Mouse (Mus musculus) layer of hippocampus, adult 2 months (tissue): ENCODE measurements around the gene Stpg1. TPM values are rescaled to one million over a fixed set of nuclear protein-coding genes. Genes with fewer than 3 reads are reported as not detected.

Experiments
- DNase-seq, 2 experiments: peaks; one replicate each; pipeline ENCODE4 v3.0.0; 2022; ENCODE audit warnings: low spot score in 2 of 2
- H3K27ac ChIP-seq: fragments of 200-600 bp; 2 replicates; pipeline ENCODE4 v1.8.1; 2022
- H3K4me3 ChIP-seq: fragments of 200-600 bp; 2 replicates; pipeline ENCODE4 v1.8.1; 2022; ENCODE audit warnings: mild to moderate bottlenecking
- CTCF ChIP-seq: fragments of 200-600 bp; conservative IDR thresholded peaks from 2 replicates; pipeline ENCODE4 v1.8.1; 2022; ENCODE audit warnings: antibody characterized with exemption, mild to moderate bottlenecking, moderate library complexity
- long read RNA-seq, 2 experiments: library from polyadenylated mRNA; stranded (forward); transcript quantifications; one replicate each; pipeline ENCODE4 v2.0.0; 2021; ENCODE audit warnings: borderline mapping rate in 2 of 2
- total RNA-seq, 2 experiments: library from RNA; stranded (reverse); gene quantifications; 2 replicates each; pipeline ENCODE4 v1.2.3; 2021

The Stpg1 gene
- total RNA-seq, result 1 to 10 TPM; 1.4 to 2.2 TPM
- long read RNA-seq, experiment 1, partial matches to known transcripts, result 1 of 1 reads
- long read RNA-seq, experiment 1, other reads (novel, unspliced or antisense), result 0 of 1 reads
- long read RNA-seq, experiment 2, partial matches to known transcripts, result 2 of 3 reads
- long read RNA-seq, experiment 2, other reads (novel, unspliced or antisense), result 1 of 3 reads

DNA sequence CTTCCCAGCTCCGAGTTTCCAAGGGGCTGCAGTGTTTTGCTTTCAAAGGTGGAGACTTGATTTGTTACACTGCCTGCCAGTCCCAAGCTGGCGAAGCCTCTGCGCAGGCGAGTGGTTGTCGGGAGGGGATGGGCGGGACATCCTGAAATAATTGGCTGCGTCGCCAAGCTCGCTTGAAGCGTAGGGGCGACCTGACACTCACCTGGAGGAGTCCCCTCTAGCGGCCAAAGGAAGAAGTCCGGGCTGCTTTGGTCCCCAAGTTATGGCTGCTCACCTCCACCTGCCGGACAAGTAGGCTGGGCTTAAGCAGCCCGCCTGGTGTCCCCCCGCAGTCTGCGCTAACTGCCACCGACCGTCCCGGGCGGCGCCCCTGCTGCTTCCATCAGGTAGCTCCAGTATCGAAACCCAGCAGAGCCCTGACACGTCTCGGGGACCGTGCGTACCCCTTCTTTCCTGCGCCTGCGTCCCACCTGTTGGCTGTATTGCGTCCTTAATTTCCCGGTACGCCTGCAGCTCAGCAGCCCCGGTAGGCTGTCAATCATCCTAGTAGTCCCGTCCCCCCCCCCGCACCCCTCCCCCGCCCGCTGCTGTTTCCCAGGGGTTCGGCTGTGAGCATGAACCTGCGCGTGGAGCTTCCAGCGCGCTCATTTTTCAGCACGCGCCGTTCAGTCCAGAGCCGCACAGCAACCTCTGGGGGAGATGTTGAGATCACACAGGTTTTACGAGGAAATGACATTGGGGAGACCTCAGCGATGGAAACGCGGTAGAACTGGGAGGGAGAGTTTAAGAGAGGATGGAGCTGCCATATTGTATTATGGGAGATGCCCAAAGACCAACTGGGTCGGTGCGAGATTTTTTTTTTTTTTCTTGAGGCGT lies at the start of gene Stpg1, which contains the start of gene Nipal3:
TSS of gene Stpg1 (plus strand) at position 270 of the 876 bp plus-strand sequence.
TSS of gene Nipal3 (minus strand) at position 518 of the 876 bp plus-strand sequence.
- DNase-seq, result peak; percentile 84 to 92
- peak; percentile 77 for TF ChIP-seq CTCF
- Histone ChIP-seq H3K4me3 (peak within 1 kb of the TSS; percentile 74), H3K27ac (peak within 1 kb of the TSS; percentile 91)

DNA sequence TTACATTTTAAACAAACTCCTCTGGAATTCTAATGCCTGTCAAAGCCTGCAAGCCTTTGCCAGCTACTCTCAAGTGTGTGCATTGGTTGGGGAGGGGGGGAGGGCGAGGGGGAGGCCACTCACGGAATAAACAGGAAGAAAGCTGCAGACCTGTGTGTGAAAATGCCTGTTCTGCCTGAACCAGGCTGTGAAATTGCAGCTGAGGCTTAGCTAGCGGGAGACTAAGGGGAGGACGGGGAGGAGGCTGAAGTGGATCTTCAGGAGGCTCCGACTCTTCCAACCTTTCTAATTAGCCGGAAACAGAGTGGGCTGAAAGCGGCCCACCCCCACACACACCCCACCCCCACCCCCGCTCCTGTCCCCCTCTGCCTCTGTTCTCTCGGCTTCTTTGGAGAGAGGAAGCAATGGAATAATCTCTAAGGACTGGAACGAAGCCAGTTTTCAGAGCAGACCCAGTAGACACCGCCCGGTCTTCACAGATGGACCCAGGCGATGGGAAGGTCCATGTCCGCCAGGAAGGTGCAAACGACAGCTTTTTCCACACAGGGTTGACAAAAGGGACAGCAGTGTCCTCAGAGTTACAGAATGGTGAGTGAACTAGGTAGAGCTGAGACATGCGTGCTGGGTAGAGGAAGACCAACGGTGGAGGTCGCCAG lies 43.1 kb upstream of the Stpg1 start:
- H3K27ac ChIP-seq, result no peak overlapping the region
- TF ChIP-seq CTCF, result no peak

DNA sequence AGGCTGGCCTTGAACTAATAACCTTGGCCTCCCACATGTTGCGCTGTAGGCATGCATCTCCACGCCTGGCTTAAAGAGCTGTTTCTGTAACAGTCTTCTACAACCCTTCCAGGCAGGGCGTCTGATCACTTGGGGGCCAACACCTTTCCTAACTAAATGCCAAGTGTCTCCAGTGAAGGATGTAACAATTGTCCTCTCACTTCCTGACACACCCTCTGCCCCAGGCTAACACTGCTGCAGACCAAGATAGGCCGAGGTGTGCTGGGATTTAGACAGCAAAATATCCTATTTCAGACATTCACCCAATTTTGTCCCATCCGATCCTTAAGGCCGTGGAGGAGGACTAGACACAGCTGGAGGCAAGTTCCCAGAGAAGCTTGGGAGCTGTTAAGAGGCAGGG lies 41.4 kb upstream of the Stpg1 start:
- H3K4me3 ChIP-seq, result no peak overlapping the region
- DNase-seq, result no peak
- no peak for TF ChIP-seq CTCF

More for the DNA sequence above, 43.1 kb upstream of the Stpg1 start:
- DNase-seq, result no peak
- no peak overlapping the region for H3K4me3 ChIP-seq

DNA sequence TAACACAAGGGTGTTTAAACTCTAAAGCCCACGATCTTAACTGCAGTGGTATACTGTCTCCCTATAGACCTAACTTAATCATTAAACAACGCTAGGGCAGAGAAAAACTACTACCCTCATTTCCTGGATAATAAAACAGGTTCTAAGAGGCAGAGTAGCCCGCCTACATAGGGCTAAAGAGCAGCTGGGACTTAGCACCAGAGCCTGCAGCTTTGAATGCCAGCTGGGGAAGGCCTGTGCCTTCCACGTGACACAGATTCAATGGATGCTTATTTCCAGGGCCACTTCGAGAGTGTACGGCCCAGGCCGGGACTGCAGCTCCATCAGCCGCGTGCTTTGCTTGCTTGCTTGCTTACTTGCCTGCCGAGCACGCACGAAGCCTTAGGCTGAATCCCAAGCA lies 41.0 kb upstream of the Stpg1 start:
- H3K27ac ChIP-seq, result no peak overlapping the region
- no peak for TF ChIP-seq CTCF
- H3K4me3 ChIP-seq, result no peak overlapping the region
- DNase-seq, result no peak

More for the DNA sequence above, 41.4 kb upstream of the Stpg1 start:
- H3K27ac ChIP-seq, result no peak overlapping the region

DNA sequence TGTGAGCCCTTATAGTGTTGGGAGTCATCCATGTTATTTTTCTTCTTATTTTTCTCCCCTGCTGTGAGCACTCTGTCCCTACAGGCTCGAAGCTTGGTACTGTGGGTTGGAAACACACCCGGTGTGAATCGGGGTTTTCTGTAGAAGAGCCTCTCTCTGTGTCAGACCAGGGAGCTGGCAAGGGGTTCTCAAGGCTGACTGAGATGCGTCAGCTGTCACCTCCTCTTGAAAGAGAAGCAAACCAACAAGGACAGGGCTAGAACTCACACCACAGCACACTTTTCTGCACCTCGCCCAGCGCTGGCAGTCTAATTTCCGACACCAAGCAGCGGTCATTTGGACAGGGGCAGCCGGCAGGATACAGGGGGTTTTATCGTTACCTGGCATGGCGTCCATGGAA lies 31.2 kb upstream of the Stpg1 start:
- no peak for TF ChIP-seq CTCF
- Histone ChIP-seq H3K4me3 (no peak overlapping the region), H3K27ac (no peak overlapping the region)
- DNase-seq, result no peak

DNA sequence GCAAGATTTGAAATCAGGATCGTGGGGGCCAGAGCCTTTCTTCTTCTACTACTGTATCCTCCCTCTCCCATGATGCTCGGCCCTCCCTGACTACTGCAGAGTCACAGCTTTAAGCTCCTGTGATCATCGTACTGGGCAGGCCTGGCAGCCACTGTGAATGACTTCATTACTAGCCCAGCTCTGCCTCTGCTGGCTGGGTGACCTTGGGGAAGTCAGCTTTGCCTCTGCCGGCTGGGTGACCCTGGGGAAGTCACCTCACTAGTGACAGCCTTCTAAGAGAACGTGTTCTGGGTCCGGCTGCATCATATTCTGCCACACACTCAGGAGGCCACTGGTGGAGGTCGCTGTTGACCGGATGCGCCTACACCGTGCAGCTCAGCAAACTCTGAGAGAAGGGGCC lies 16.7 kb upstream of the Stpg1 start:
- H3K4me3 ChIP-seq, result no peak overlapping the region
- no peak for TF ChIP-seq CTCF
- no peak overlapping the region for H3K27ac ChIP-seq
- no peak for DNase-seq

DNA sequence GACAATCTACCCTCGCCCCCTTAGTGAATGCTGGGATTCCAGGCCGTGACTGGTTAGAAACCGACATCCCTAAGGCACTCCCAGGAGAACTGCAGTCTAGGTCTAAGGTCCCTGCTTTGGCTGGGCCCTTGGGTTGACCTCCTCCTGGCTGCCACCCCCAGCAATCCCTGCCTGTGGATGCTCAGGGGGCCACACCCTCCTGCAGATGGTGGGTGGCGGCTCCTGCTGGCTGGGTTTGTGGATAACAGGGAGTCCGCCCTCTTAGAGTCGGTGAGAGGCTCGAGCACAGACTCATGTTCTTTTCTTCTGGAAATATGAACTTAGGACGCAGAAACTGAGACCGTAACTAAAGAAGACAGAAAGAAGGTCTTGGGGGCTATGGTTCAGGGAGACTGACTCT lies 14.2 kb upstream of the Stpg1 start:
- DNase-seq, result no peak
- Histone ChIP-seq H3K4me3 (no peak overlapping the region), H3K27ac (no peak overlapping the region)
- TF ChIP-seq CTCF, result peak; percentile 21; the same call in 1 of the 2 replicates

DNA sequence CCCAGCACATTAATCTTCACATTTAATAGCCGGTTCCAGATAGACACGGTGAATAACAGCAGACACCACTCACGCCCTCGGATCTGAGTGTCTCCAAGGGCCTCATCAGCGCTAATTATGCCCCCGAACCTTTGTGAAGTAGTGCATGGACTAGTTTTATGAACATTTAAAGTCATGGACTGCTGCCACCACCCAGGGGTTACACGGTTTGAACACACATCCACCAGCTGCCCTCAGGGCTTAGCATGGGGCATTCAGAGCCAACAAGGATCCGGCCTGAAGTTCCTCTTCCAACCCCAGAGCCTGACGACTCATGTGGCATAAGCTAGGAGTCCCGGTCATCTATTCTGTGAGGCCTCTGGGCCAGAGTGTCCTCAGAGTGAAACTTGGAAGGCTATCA lies 9.5 kb upstream of the Stpg1 start:
- no peak overlapping the region for H3K4me3 ChIP-seq
- no peak for TF ChIP-seq CTCF
- H3K27ac ChIP-seq, result no peak overlapping the region
- DNase-seq, result no peak

DNA sequence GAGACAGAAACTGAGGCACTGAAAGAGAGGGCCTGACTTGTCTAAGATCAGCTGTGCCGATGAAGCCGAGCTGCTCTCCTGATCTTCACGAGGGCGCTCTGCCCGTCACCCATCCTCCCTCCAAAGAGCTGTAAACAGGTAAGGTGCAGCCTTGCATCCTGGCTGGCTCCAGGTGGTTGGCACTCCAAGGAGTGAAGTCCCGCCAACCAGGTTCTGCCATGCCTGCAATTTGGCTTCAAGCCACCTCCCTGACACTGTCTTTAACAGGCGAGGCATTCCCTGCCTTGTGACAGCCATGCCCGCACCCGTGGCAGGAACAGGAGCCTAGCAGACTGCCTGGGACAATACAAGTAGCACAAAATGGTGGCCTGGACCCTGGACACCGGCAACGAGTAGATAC lies 8.2 kb upstream of the Stpg1 start:
- H3K4me3 ChIP-seq, result no peak overlapping the region
- DNase-seq, result no peak
- no peak overlapping the region for H3K27ac ChIP-seq
- no peak for TF ChIP-seq CTCF

DNA sequence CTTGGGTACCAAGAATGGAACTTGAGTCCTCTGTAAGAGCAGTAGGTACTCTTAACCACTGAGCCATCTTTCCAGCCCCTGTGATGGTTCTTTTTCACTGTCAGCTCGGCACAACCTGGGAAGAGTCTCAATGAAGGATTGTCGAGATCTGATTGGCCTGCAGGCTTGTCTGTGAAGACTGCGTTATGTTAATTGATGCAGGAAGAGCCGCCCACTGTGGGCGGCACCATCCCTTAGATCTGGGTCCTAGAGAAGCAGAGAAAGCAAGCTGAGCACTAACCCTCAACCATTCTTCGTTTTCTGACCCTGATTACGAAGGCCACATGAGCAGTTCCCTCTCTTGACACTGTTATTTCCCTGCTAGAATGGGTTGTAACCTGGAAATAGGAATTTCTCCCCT lies 5.3 kb upstream of the Stpg1 start:
- Histone ChIP-seq H3K4me3 (no peak overlapping the region), H3K27ac (no peak overlapping the region)
- TF ChIP-seq CTCF, result no peak
- DNase-seq, result no peak

DNA sequence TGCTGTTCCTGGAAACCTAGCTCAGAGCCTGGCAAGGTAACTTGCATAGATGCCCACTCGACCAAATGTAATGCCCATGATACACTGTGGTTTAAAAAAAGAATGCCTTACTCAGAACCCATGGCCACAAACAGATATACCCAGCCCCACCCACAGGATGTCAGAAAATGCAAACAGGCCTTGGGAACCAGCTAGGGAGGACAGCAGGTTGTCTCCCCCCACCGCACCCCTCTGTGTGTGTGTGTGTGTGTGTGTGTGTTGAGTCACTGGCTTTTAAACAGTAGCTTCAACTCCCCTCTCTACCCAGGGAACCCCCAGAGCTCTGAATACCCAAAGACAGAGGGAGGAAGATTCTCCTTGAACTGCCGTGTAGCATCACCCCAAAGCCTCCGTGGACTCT lies 1.3 kb upstream of the Stpg1 start:
- Histone ChIP-seq H3K27ac (peak overlapping the region; percentile 91; the same call in 1 of the 2 replicates), H3K4me3 (peak overlapping the region; percentile 74)
- DNase-seq, result no peak
- no peak for TF ChIP-seq CTCF

DNA sequence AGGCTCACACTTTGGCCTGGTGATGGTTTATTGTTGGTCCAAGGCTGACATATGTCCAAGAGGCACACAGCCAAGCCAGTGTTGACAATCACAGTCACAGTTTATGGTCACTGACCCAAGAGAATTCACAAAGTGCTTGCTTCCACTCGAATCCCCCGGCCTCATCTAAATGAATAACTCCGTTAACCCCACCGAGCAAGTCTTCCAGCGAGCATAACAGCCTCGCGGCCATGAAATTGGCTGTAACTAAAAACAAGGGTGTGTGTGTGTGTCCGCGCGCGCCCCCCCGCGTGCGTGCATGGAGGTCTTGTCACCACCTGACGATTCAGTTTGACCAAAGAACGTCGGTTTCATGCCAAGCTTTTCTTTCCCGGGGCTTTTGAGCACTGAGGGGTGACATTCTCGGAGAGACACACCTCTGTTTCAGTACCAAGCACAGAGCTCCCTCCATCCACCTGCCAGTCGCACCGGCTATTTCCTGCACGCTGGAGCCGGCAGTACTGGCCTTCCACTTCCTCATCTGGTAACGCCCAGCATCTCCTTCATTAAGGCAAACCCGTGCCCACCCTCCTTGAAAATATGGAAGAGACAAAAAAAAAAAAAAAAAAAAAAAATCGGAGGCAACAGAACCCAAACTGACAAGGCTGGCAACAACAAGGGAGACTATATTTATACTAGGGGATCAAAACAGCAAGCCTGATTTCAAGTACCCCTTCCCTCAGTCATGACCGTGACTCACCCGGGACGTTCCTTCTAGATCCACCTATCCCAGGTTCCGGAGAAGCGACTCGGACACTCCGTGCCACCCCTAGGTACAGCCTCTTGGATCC lies 684 bp upstream of the Stpg1 start:
- DNase-seq, result no peak
- Histone ChIP-seq H3K4me3 (peak overlapping the region; percentile 74), H3K27ac (peak overlapping the region; percentile 91)
- 0 out of 2 replicates have a peak, but pooled peaks have one; percentile 24 for TF ChIP-seq CTCF
